Mouse (Mus musculus) C2C12 (cell line): ENCODE measurements around the gene Ly6g5c. TPM values are rescaled to one million over a fixed set of nuclear protein-coding genes. Genes with fewer than 3 reads are reported as not detected.
A peak's percentile ranks its signal among the peaks of the same experiment; 100 is the strongest.
"Not testable (repeated sequence)": the region's sequence is repeated elsewhere in the genome, so short reads cannot be mapped to it uniquely, and the experiment has no call there.

Experiments used
- H3K27me3 ChIP-seq: one replicate; pipeline ENCODE4 v1.6.1; 2011; ENCODE audit not compliant: control insufficient read depth, insufficient read depth, insufficient read length
- H3K36me3 ChIP-seq: one replicate; pipeline ENCODE4 v1.6.1; 2011; ENCODE audit not compliant: control insufficient read depth, insufficient read depth
- H3K4me3 ChIP-seq: one replicate; pipeline ENCODE4 v1.5.1; 2011; ENCODE audit warnings: mild to moderate bottlenecking, control low read depth; ENCODE audit not compliant: poor library complexity, insufficient read depth, severe bottlenecking
- H3K79me2 ChIP-seq: one replicate; pipeline ENCODE4 v1.6.1; 2011; ENCODE audit not compliant: control insufficient read depth, insufficient read depth
- H3K79me3 ChIP-seq: one replicate; pipeline ENCODE4 v1.6.1; 2011; ENCODE audit warnings: low read depth, control low read depth
- H3ac ChIP-seq: one replicate; pipeline ENCODE3; 2011; ENCODE audit warnings: low read depth; ENCODE audit not compliant: control insufficient read depth, insufficient read length
- CEBPB ChIP-seq: IDR thresholded peaks from one replicate; pipeline ENCODE4 v1.6.1; 2011; ENCODE audit warnings: low read depth, mild to moderate bottlenecking, control low read depth, moderate library complexity
- CTCF ChIP-seq: IDR thresholded peaks from one replicate; pipeline ENCODE4 v1.5.1; 2011; ENCODE audit not compliant: control insufficient read depth, insufficient read depth, insufficient read length
- FOSL1 ChIP-seq: IDR thresholded peaks from one replicate; pipeline ENCODE4 v1.8.0; 2011; ENCODE audit warnings: mild to moderate bottlenecking, low read length; ENCODE audit not compliant: poor library complexity, insufficient read depth, severe bottlenecking
- MAX ChIP-seq: IDR thresholded peaks from one replicate; pipeline ENCODE4 v1.6.1; 2011; ENCODE audit warnings: mild to moderate bottlenecking, control low read depth
- MYOD1 ChIP-seq: IDR thresholded peaks from one replicate; pipeline ENCODE4 v1.6.1; 2011; ENCODE audit warnings: low read depth; ENCODE audit not compliant: control insufficient read depth, insufficient read length
- MYOG ChIP-seq: IDR thresholded peaks from one replicate; pipeline ENCODE4 v1.6.1; 2011; ENCODE audit not compliant: control insufficient read depth, insufficient read length; ENCODE audit errors: extremely low read depth
- USF1 ChIP-seq: IDR thresholded peaks from one replicate; pipeline ENCODE4 v1.6.1; 2011; ENCODE audit warnings: low read depth, mild to moderate bottlenecking, control low read depth, moderate library complexity
- polyA plus RNA-seq: library from polyadenylated mRNA; unstranded; fragments of >200 nt; fragmentation: generic; extraction: Trizol; gene quantifications from one replicate; pipeline ENCODE4 v1.2.1, GENCODE M21; 2012; ENCODE audit warnings: missing spikeins

Ly6g5c gene
- polyA plus RNA-seq, 1 experiment, result not detected

GRCm38 (mm10) chr17:35115046-35116019 lies 7.3 kb downstream of the Ly6g5c start, which contains the start of gene Ly6g5b:
TSS of gene Ly6g5b (minus strand) at chr17:35115428.
- H3K79me2 ChIP-seq, result peaks cover 20% of the 10 kb centered on the region
- peaks cover 49% of the 10 kb centered on the region for H3K36me3 ChIP-seq
- no peak within 1 kb of the TSS for H3ac ChIP-seq
- H3K27me3 ChIP-seq, result no peaks in the 10 kb centered on the region
- peaks cover 9% of the 10 kb centered on the region for H3K79me3 ChIP-seq
- no peak within 1 kb of the TSS for H3K4me3 ChIP-seq
- TF ChIP-seq MYOG (no peak), FOSL1 (no peak), USF1 (no peak), CEBPB (no peak), CTCF (no peak), MAX (no peak), MYOD1 (no peak)

GRCm38 (mm10) chr17:35120745-35121142 lies 12.7 kb downstream of the Ly6g5c start:
- H3K79me2 ChIP-seq, result peaks cover 45% of the 10 kb centered on the region
- H3K79me3 ChIP-seq, result peaks cover 32% of the 10 kb centered on the region
- H3K36me3 ChIP-seq, result peaks cover 39% of the 10 kb centered on the region
- peak overlapping the region; percentile 94 for H3ac ChIP-seq
- H3K27me3 ChIP-seq, result no peaks in the 10 kb centered on the region
- H3K4me3 ChIP-seq, result peak overlapping the region; percentile 86
- TF ChIP-seq USF1 (no peak), CEBPB (no peak), MYOG (no peak)

GRCm38 (mm10) chr17:35121143-35121799 lies 13.2 kb downstream of the Ly6g5c start, which contains the start of gene Gpank1:
TSS of gene Gpank1 (plus strand) at chr17:35121455.
- Histone ChIP-seq H3K27me3 (no peaks in the 10 kb centered on the region), H3K4me3 (peak within 1 kb of the TSS; percentile 86), H3ac (peak within 1 kb of the TSS; percentile 94), H3K79me2 (peaks cover 48% of the 10 kb centered on the region), H3K36me3 (peaks cover 34% of the 10 kb centered on the region), H3K79me3 (peaks cover 32% of the 10 kb centered on the region)
- TF ChIP-seq CTCF (no peak), MYOG (no peak), MAX (peak; percentile 11)

GRCm38 (mm10) chr17:35121871-35122303 lies 13.8 kb downstream of the Ly6g5c start, which contains the start of gene Csnk2b:
TSS of gene Csnk2b (minus strand) at chr17:35122053.
- TF ChIP-seq MYOD1 (no peak), MAX (peak; percentile 21)
- H3K79me3 ChIP-seq, result peaks cover 37% of the 10 kb centered on the region
- peaks cover 54% of the 10 kb centered on the region for H3K79me2 ChIP-seq
- H3ac ChIP-seq, result peak within 1 kb of the TSS; percentile 94
- peak within 1 kb of the TSS; percentile 86 for H3K4me3 ChIP-seq
- no peaks in the 10 kb centered on the region for H3K27me3 ChIP-seq
- H3K36me3 ChIP-seq, result peaks cover 34% of the 10 kb centered on the region

GRCm38 (mm10) chr17:35123287-35123686 lies 15.2 kb downstream of the Ly6g5c start:
- peaks cover 28% of the 10 kb centered on the region for H3K36me3 ChIP-seq
- not testable (repeated sequence) for H3ac ChIP-seq, H3K4me3 ChIP-seq, H3K27me3 ChIP-seq
- H3K79me3 ChIP-seq, result peaks cover 47% of the 10 kb centered on the region
- peaks cover 68% of the 10 kb centered on the region for H3K79me2 ChIP-seq

GRCm38 (mm10) chr17:35124261-35124896 lies 16.3 kb downstream of the Ly6g5c start:
- H3K27me3 ChIP-seq, H3ac ChIP-seq, H3K4me3 ChIP-seq: not testable (repeated sequence)
- Histone ChIP-seq H3K79me3 (peaks cover 51% of the 10 kb centered on the region), H3K79me2 (peaks cover 68% of the 10 kb centered on the region), H3K36me3 (peaks cover 20% of the 10 kb centered on the region)
